Mouse (Mus musculus): ENCODE results near the gene Utf1. TPM values are rescaled to one million over a fixed set of nuclear protein-coding genes. Genes with fewer than 3 reads are reported as not detected.
A peak's percentile ranks its signal among the peaks of the same experiment; 100 is the strongest.

Gene Utf1
- total RNA-seq, 2 experiments from 2014 or later, result not detected

DNA sequence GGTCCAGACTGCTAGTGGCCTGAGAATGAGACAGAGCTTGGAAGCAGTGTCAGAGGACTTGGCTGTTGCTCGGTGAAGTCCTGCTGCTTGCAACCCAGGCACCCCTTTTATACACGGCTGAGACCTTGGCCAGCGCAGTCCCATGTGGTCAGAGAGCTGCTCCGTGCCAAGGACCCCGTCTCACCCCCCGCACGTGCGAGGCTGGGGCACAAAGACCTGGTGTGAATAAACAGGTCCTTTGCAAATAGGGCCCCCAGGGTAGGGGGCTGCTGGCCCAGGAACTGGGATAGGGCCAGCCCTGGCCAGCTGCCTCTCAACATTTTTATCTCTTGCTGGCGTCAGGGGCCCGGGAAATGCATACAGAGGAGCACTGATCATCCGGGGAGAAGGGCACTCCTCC, 14.4 kb downstream of the Utf1 start:
- no peak overlapping the region for H3K4me3 ChIP-seq
- DNase-seq (ENCODE audit: extremely low spot score in 1 of 2, low spot score in 2 of 2), result no peak
- intact Hi-C loops (cut with DNase I), result no loop called here
- H3K27ac ChIP-seq, result no peak overlapping the region
- TF ChIP-seq CTCF (IDR thresholded peaks at IDR 0.05), result no peak

DNA sequence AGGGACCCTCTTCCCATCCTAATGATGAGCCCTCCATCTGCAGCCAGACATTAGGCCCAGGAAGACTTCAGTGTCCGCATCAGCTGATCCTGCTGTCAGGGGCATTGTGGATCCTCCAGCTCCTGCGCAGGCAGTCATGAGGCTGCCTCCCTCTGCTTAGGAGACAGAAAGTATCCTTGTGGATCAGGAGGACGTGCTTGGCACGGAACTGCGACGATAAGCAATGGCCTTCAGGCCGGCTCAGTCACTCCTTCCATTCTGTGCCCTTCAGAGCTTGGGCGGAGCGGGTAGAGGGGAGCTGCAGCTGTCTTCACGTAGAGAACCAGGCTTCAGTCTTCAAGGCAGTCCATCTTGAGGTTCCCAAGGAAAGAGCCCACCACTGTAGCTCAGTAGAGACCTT, 17.6 kb downstream of the Utf1 start:
- no peak for TF ChIP-seq CTCF (IDR thresholded peaks at IDR 0.05)
- no peak overlapping the region for H3K4me3 ChIP-seq
- no peak for DNase-seq (ENCODE audit: extremely low spot score in 1 of 2, low spot score in 2 of 2)
- H3K27ac ChIP-seq, result no peak overlapping the region
- intact Hi-C loops (cut with DNase I), result no loop called here

DNA sequence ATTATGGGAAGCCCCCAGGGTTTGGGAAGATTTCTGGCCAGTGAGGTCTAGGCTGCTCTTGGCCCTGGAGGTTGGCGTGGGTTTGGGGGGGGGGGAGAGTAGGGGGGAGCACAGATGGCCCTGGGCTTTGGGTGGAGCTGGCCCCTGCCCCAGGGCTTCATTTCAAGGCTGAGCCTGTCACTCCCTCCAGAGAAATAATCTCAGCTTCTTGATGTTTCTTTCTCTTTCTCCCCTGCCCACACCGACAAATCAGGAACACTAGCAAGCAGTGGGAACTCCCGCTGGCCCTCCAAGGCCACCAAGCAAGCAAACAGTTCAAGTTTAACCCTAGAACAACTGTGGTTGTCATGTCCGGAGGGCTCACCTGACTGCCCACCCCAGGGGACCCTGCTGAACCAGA, 20.2 kb downstream of the Utf1 start:
- intact Hi-C loops (cut with DNase I), result no loop called here
- TF ChIP-seq CTCF (IDR thresholded peaks at IDR 0.05), result no peak
- H3K27ac ChIP-seq, result no peak overlapping the region

DNA sequence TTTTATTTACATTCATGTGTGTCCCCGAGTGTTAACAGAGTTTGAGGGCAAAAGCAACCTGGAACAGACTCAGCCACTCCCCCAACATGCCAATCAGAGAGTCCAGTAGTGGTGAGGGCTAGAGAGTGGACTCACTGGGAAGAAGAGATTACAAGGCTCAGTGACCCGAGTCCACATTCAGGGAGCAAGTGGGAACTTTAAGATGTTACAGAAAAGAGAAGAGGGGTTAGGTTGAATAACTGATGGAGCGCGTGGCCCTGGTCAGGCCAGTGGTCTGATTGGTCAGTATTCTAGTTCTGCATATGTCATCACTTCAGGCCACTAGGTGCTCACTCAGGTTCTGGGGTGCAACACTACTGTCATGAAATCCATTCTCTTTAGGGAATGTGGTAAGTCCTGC, 23.6 kb downstream of the Utf1 start:
- no peak overlapping the region for H3K4me3 ChIP-seq
- no peak for DNase-seq (ENCODE audit: extremely low spot score in 1 of 2, low spot score in 2 of 2)
- intact Hi-C loops (cut with DNase I), result loop anchor here (5.0 kb wide), 1 partner anchor 175 kb away; no protein-coding TSS in a partner anchor
- no peak for TF ChIP-seq CTCF (IDR thresholded peaks at IDR 0.05)
- H3K27ac ChIP-seq, result no peak overlapping the region

More for the DNA sequence above, 20.2 kb downstream of the Utf1 start:
- DNase-seq (ENCODE audit: extremely low spot score in 1 of 2, low spot score in 2 of 2), result no peak
- no peak overlapping the region for H3K4me3 ChIP-seq

DNA sequence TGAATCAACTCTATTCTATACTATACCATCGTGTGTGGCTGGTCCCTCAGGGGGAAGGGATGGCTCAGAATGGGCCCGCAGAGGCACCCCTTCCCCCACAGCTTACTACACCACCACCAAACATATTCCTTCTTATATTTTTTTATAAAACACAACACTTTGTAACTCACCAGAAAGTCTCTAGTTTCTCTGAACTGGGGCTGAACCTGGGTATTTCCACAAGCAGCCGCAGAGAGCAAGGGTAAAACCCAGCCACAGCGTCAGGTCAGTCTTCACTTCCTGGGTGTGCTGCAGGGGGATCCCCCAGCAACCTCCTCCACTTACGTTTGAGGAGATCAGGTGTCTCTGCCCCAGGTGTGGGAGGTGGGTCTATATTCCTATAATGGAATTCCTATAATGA, 24.8 kb downstream of the Utf1 start:
- no peak for TF ChIP-seq CTCF (IDR thresholded peaks at IDR 0.05)
- no peak overlapping the region for H3K4me3 ChIP-seq
- H3K27ac ChIP-seq, result no peak overlapping the region
- no peak for DNase-seq (ENCODE audit: extremely low spot score in 1 of 2, low spot score in 2 of 2)
- intact Hi-C loops (cut with DNase I), result loop anchor here (5.0 kb wide), 1 partner anchor 174 kb away; no protein-coding TSS in a partner anchor

DNA sequence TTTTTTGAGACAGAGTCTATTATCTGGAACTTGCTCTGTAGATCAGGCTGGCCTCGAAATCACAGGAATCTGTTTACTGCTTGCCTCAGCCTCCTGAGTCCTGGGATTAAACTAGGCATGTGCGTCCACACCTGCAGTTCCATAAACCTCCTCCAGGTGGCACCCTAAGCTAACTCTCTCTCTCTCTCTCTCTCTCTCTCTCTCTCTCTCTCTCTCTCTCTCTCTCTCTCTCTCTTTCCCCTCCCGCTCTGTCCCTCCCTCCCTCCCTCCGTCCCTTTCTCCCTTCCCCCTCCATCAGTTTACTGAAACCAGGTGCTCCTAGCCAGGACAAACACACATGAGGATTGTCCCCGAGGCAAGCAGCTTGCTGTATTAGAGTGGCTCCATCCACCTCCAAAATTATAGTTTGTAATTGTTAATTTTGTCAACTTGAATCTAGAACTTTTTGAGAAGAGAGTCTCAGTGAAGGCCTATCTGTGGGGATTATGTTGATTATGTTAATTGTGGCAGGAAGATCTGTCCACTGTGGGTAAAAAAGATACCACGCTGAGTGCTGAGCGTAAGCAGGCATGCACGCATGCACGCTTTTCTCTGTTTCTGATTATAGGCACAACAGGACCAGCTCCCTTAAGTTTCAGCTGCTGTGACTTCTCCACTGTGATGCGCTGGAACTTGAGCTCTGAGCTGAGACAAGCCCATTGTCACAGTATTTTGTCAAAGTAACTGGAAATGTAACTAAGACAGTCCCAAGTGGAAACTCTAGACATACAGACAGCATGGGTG, 25.9 kb downstream of the Utf1 start:
- DNase-seq (ENCODE audit: extremely low spot score in 1 of 2, low spot score in 2 of 2), result peak; percentile 83 to 87
- TF ChIP-seq CTCF (IDR thresholded peaks at IDR 0.05), result peak; percentile 78
- H3K4me3 ChIP-seq, result no peak overlapping the region
- no peak overlapping the region for H3K27ac ChIP-seq
- intact Hi-C loops (cut with DNase I), result loop anchor here (1.0 to 5.0 kb wide), 3 partner anchors 25 to 173 kb away; no protein-coding TSS in a partner anchor

DNA sequence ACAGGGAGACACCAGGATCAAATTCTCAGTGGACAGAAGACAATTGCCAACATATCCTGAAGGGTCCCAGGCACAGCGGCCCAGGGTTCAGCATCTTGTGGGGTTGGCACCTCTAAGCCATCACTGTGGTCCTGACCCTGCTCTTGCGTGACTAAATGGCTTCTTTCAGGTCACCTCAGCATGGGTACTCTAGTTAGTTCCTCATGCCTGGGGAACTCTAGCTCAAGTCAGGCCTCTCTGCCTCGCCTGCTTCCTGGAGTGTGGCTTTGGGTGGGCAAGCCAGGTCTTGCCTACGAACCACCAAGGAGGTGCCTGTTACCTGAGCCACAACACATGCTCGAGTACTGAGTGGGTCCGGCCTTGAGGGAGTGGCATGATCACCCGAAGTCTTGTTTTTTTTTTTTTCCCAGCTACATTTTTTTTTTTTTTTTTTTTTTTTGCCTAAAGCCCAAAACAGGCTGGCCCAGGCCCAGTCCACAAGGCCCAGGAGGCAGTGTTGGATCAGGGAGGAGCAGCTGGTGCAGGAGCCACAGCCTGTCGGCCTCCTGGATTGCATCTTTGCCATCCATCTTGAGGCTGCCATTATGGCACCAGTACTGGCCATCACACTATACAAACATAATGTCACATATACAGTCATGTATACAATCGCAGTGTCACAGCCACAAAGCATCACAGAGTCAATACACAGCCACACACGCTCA, 26.8 kb downstream of the Utf1 start:
- Histone ChIP-seq H3K27ac (no peak overlapping the region), H3K4me3 (no peak overlapping the region)
- DNase-seq (ENCODE audit: extremely low spot score in 1 of 2, low spot score in 2 of 2), result no peak
- intact Hi-C loops (cut with DNase I), result no loop called here
- no peak for TF ChIP-seq CTCF (IDR thresholded peaks at IDR 0.05)

DNA sequence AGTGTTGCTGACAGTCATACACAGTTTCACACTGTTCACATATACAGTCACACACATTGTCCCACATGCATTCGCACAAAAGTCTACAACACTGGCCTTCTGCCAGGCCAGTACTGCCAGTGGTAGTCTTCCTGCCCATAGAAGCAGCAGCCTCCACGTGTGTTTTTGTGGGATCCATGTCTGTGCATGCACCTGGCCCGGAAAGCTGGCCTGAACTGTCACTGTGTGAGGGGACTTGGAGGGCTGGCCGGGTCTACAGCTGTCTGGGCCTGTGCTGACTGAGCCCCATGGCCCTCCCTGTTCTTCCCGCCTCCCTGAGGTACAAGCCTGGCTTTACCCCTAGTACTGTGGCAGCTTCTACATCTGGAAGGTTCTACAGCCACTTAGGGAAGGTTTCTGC, 27.4 kb downstream of the Utf1 start:
- intact Hi-C loops (cut with DNase I), result no loop called here
- DNase-seq (ENCODE audit: extremely low spot score in 1 of 2, low spot score in 2 of 2), result no peak
- Histone ChIP-seq H3K27ac (no peak overlapping the region), H3K4me3 (no peak overlapping the region)
- TF ChIP-seq CTCF (IDR thresholded peaks at IDR 0.05), result no peak

DNA sequence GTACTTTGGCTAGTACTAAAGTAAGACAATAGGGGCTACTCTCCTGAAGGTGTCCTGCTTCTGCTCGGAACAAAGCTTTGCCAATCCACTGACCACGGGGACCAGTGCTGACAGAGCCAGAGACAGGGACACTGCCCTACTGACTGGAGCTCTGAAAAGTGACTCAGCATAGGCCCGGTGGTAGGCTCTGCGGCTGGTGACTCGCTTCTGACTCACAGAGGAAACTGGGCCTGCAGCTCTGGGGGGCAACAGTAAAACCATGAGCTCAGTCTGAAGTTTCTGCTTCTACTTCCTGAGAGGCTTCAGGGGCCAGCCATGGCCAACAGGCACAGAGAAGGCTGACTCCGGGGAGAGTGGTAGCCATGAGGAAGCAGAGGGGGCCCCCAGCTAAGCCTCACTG, 27.8 kb downstream of the Utf1 start:
- no peak overlapping the region for H3K27ac ChIP-seq
- no peak for DNase-seq (ENCODE audit: extremely low spot score in 1 of 2, low spot score in 2 of 2)
- intact Hi-C loops (cut with DNase I), result no loop called here
- TF ChIP-seq CTCF (IDR thresholded peaks at IDR 0.05), result no peak
- no peak overlapping the region for H3K4me3 ChIP-seq

DNA sequence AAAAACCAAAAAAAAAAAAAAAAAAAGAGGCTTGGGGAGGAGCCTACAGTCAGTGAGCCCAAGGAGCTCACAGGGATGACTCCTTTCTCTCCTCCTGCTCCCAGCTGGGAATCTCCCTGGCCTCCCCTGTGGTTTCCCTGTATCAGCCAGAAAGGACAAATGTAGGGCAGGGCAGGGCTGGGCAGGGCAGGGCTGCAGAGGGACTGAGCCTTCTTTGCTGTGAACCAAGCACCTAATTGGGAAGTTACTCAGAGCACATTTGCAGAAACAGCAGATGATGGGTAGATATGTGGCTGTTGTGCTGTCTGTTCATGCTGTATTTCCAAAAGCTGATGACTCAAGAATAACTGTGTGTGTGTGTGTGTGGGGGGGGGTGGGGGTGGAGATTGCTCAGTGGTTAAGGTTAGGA, 29.3 kb downstream of the Utf1 start:
- intact Hi-C loops (cut with DNase I), result no loop called here
- no peak overlapping the region for H3K27ac ChIP-seq
- no peak for TF ChIP-seq CTCF (IDR thresholded peaks at IDR 0.05)
- H3K4me3 ChIP-seq, result no peak overlapping the region
- no peak for DNase-seq (ENCODE audit: extremely low spot score in 1 of 2, low spot score in 2 of 2)

DNA sequence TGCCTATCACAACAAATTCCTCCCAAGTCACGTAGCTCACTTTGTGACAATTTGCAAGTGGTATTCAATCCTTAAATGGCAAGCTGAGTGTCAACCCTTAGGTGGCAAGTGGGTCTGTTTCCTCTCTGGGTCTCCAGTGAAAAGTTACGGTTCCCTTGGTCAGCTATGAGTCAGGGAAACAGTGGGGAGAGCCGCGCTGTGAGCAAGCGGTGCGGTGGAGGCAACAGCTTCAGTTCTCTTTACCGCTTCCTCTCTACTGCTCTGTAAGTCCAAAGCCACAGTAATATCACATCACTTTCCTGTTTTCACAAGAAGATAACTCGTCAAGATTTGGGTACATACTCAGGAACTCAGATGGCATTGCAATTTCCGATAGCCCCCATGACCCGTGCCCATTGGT, 30.7 kb downstream of the Utf1 start:
- no peak for DNase-seq (ENCODE audit: extremely low spot score in 1 of 2, low spot score in 2 of 2)
- no peak for TF ChIP-seq CTCF (IDR thresholded peaks at IDR 0.05)
- no peak overlapping the region for H3K4me3 ChIP-seq
- H3K27ac ChIP-seq, result no peak overlapping the region
- intact Hi-C loops (cut with DNase I), result no loop called here

DNA sequence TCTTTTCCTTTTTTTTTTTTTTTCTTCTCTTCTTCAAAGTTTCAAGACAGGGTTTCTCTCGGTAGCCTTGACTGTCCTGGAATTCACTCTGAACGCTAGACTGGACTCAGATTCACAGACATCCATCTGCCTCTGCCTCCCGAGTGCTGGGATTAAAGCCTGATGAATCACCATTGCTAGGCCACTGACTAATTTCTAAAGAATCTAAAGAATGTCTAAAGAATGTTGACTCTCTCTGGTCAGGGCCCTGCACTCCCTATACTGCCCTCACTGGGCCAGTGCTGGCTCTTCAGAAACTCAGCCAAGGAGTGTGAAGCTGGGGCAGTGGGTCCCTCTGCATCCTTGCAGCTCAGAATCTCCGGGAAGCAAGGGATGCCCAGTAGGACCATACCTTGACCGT, 31.9 kb downstream of the Utf1 start:
- Histone ChIP-seq H3K4me3 (no peak overlapping the region), H3K27ac (no peak overlapping the region)
- no peak for TF ChIP-seq CTCF (IDR thresholded peaks at IDR 0.05)
- DNase-seq (ENCODE audit: extremely low spot score in 1 of 2, low spot score in 2 of 2), result no peak
- intact Hi-C loops (cut with DNase I), result no loop called here

Data from left cerebral cortex, adult 2 months (tissue).